Mouse (Mus musculus): ENCODE measurements around the gene Bmp6.

GRCm38 (mm10) chr13:38369624-38370023 lies 24.7 kb downstream of the Bmp6 start:
- TF ChIP-seq POLR2A (IDR thresholded peaks at IDR 0.05; ENCODE audit: control insufficient read depth, low read depth, low read length) (no peak), CTCF (IDR thresholded peaks at IDR 0.05; ENCODE audit: control insufficient read depth, insufficient read depth, insufficient replicate concordance, low read depth, low read length) (no peak)

Measured in testis, adult 2 months (tissue).